Mouse (Mus musculus): Measurements from ENCODE around the gene Tshz2. TPM values are rescaled to one million over a fixed set of nuclear protein-coding genes. Genes with fewer than 3 reads are reported as not detected.
"Not testable (repeated sequence)": the region's sequence is repeated elsewhere in the genome, so short reads cannot be mapped to it uniquely, and the experiment has no call there.

Tshz2 gene
- polyA plus RNA-seq, 1 experiment = 48.6 TPM

DNA sequence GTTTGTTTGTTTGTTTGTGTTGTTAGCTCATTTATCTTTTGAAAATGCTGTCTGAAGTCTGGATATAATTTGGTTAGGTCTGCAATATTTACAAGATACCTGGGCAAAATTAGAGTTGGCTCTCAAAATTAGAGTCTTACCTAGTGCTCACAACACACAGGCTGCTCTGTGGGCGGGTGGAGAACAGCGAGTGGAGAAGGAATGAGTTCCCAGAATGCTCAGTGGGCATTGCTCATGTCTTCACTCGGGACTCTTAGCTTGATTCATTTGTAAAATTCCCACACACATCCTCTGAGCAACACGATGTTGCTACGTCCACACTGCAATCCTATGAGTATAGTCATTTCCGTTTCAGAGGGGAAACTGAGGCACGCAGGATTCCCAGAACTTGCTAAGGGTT is 180.1 kb downstream of the Tshz2 start:
- no peak for DNase-seq (ENCODE audit: low read depth)

DNA sequence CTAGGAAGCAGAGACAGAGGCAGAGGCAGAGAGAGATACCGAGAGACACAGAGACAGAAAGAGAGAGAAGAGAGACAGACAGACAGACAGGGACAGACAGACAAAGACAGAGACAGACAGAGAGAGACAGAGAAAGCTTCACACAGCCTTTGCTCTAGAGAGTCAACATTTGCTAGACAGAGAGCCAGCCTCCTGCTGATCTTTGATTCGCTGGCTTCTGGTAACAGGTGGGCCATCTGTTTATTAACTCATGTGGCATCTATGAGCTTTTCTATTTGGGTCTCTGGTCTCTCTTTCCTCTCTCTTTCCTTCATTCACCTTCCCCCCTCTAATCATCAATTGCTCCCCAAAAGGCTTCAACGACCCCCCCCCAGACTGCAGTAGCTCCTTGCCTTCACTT is 181.5 kb downstream of the Tshz2 start:
- no peak for DNase-seq (ENCODE audit: low read depth)

DNA sequence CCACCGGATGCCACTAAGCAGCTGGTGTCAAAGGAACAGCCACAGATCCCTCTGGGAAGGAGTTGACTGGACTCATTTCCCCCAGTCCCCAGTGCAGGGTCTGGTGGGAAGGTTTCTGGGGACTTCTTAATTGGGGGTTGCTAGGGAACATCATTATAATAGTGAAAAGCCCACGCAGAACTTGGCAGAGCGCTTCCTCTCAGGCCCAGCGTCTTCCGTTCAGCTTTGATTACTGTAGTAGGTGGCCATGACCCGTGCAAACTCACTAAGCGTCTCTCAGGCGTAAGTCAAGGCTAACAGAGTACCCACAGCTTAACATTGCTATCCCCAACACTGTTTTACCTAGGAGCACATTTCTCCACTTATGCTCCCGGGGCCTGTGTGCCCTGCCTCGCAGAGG is 181.9 kb downstream of the Tshz2 start:
- no peak for DNase-seq (ENCODE audit: low read depth)

DNA sequence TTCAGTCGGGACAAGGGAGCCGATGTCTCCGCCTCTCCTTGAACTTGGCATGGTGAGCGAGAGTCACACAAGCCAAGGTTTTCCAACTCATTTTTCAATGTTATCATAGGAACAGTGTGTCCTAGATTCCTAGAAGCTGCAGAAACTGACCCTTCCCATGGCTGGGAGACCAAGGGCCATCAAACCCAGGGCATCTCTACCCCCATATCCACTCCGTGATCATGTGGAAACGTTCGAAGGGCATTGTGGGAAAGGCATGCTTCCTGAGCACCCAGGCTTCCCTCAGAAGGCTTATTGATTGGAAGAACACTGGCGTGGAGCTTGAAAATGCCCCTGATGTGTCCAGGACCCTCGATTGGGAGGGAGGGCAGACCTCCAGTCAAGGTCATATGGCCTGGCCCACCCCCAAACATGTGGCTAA is 188.2 kb downstream of the Tshz2 start:
- no peak for DNase-seq (ENCODE audit: low read depth)

DNA sequence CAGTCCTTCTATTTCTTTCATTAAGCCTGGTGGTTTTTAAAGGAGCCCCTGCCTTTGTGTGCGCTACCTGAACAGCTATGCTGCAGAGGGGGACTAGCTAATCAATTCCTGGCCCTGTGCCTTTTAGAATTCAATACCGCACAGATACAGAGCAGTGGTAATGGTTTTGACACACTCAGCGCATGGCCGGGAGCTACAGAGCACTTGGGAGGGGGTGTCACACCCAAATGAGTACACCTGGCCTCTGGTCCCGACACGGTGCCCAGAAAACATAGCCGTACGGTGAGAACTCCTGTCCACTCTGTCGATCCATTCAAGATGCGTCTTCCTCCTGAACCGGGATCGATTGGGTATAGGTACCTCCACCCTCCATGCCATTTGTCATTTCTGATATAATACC is 193.1 kb downstream of the Tshz2 start:
- DNase-seq (ENCODE audit: low read depth) = no peak

DNA sequence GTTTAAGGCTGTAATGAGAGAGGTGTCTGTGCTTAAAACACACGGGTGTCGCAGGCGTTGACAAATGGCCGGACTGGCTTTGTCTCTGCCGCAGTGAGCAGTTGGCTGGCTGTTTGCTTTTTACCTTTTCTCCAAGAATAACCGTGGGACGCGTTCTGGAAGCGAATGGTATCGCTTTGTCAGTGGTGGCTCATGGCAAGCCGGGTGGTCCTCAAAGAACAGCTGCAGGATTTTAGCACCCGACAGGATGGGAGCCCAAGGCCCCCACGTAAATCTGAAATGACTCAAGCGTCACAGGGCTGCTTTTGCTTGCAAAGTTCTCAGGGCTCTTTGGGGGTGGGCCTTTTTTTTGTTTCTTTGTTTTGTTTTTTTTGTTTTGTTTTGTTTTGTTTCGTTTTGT is 193.5 kb downstream of the Tshz2 start:
- DNase-seq (ENCODE audit: low read depth) = no peak

DNA sequence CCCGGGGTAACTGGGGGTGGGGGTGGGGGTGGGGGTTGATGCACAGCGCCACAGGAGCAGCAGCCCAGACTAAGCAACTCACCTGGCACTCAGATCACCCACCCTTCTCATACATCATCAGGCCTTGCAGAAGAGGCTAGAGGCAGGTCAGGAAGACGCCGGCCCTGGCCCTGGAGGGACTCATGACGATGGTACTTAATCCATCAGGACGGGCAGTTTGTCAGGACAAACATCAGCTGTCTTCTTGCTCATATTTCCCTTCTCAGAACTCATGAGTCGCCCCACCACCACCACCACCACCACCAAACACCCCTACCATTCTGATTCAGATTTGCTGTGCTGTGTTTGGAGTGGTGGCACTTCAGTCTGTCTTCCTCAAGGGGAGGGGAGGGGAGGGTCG is 194.0 kb downstream of the Tshz2 start:
- DNase-seq (ENCODE audit: low read depth) = no peak

DNA sequence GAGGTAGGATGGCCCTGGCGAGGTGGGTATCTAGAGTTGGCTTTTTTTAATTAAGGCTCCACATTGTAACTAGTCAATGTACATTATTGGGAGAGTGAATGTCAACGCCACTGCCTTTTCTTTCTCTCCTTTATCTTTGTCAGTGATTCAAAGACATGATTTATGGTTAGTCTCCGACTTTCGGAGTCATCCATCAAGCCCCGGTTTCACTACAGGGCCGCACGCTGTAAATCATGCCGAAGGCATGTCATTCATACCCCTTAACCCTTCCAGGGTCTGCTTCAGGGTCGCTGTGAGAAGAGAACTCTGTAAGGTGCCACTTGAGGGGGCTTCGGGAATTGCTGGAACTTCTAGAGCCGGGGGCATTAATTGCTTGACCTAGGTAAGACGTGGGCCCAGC is 199.4 kb downstream of the Tshz2 start:
- DNase-seq (ENCODE audit: low read depth) = no peak

DNA sequence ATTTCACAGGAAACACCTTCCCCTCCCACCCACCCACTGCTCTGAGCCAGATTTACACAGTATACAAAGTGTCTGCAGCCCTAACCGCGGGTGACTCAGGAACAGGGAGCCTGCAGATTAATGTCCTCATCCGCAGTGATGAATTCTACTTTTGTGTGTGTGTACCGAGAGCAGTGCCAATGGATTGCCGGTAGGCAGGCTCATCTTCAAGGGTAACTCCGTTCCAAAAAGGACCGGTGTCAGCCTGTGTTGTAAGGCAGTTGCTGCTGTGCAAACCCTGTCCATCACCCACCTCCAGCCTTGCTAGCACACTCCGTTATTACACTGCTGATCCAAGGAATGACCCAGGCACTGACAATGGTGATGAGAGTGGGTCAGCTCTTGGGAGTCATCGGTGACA is 200.8 kb downstream of the Tshz2 start:
- no peak for DNase-seq (ENCODE audit: low read depth)

DNA sequence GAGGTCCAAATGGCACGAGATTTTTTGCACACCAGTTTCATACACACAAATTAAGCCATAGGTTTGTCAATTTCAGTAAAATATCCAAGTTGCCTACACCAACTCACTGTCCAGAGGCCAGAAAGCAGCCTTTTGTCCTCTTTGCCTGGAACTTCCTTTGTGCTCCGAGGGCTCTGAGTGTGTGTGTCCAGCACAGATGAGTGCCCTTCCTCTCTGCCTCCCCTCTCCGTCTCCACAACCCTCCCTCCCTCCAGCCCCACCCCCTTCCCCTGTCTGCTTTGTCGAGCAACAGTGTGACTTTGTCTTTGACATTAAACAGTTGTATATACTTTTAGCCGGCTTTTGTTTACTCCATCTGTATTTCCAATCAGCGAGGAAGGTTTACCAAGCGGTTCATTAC is 201.8 kb downstream of the Tshz2 start:
- DNase-seq (ENCODE audit: low read depth) = no peak

DNA sequence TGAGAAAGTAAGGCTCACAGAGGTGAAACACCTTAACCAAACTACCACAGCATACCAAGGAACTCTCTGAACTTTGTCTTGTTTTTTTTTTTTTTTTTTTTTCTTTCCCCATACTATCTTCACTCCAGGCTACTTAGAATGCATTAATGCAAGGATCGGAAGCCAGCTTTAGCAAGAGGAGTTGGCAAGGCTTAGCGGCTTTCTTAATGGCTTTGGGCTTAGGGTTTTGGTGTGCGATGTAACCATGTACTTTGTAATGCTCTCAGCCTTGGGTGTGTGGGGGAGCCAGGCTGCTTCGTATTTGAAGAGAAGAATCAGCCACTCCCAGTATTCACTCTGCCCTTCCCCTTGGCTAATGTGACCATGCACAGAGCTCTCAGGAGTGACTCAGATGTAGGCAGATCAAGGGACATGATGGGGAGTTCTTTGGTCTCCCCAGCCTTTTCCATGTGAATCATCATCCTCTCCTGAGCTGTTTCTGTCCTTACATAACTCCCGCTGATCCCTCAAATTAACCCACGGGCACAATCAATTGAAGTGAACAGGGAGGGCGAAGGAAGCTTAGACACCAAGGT is 204.3 kb downstream of the Tshz2 start:
- peak; percentile 57 for DNase-seq (ENCODE audit: low read depth)

DNA sequence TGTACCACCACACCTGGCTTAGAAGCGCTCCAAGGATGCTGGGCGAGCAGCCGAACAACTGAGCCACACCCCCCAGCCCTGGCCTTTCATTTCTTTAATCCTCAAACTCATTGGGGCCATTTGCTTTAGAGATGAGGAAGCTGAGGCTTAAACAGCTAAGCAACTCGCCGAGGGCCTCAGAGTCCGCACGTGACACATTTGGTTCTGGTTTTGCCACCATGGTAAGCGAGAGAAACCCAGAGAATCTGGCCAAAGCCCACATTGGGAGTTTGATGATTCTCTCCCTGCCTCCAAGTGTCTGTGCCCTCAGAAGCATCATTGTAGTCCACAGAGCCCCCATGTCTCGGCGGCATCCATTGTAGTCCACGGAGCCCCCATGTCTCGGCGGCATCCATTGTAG is 205.7 kb downstream of the Tshz2 start:
- DNase-seq (ENCODE audit: low read depth) = no peak

DNA sequence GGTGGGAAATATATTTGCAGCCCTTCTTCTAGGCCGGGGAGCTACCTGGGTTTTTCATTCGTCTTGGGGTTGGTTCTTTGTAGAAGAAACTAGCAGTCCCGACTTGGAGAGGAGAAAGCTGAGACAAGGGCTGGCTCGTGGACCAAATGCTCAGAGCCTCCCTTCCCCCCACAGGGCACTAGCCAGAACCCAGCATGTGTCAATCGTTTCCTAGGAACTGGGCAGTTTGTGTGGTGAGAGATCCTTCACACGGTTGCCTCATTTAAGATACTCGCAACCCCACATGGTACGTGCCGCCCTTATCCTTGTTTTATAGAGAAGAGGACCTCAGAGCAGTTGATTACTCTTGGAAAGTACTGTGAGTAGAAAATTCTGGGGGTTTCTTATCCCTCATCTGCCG is 208.6 kb downstream of the Tshz2 start:
- DNase-seq (ENCODE audit: low read depth) = no peak

DNA sequence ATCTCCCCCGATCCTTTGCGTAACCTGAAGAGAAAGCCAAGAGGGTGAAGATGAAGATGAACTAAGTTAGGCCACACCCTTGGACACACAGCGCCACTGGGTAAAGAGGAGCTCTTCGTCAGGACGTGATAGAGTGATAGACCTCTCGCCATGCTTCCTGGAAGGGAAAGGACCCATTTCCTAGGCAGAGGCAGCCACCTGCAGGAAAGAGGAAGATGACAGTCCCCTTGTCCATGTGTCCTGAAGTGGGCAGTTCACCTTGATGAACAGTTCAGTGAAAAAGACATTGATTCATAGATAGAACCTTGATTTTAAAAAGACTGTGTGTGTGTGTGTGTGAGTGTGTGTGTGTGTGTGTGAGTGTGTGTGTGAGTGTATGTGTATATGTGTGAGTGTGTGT is 209.7 kb downstream of the Tshz2 start:
- DNase-seq (ENCODE audit: low read depth) = no peak

DNA sequence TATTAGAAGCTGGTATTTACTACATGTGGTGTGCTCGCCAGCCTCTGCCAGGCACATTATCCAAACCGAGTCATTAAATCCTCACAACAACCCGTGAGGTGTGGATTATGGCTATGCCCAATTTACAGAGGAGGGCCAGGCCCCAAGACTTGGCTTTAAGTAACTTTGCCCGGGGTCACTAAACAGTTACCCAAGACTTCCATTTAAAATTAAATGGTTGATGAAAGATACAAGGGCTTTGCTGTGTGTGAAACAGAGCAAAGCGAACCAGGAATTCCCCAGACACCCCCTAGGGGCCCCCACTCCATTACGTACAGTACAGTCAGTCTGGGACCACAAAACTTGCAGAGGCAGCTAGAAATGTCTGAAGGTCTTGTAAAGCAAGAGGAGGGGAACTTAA is 210.7 kb downstream of the Tshz2 start:
- no peak for DNase-seq (ENCODE audit: low read depth)

DNA sequence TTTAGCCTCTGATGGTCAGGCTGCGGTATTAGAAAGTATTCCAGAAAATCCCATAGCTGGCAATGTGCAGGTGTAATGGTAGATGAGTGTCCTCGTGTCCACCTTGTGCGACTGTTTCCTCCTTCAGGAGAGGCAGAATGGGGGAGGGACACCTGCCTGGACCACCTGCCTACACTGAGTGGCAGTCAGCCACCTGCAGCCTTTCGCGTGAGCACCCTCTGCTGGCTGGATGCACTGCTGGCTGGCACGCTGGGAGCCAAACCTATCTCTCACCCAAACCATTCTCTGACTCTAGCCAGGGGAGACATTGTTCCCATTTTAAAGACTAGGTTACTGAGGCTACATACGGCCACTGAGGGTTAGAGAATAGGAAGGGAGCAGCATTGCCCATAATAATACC is 216.3 kb downstream of the Tshz2 start:
- DNase-seq (ENCODE audit: low read depth) = no peak

DNA sequence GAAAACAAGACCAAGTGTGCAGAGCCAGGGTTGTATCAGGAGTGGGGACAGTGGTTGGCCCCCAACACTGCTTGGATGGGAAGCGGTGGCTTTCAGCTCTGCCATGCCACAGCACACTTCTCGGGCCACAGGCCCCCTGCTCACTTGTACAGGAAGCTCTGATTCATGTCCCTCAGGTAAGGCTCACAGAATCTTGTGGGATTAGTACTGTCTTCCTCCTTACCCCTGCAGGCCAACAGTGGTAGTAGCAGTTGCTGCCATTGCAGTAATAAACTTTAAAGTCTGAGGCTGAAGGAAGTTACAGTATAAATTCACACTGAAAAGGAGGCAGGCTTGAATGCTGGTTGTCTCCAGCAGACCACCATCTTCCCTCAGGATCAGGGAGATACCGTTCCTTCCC is 216.7 kb downstream of the Tshz2 start:
- no peak for DNase-seq (ENCODE audit: low read depth)

DNA sequence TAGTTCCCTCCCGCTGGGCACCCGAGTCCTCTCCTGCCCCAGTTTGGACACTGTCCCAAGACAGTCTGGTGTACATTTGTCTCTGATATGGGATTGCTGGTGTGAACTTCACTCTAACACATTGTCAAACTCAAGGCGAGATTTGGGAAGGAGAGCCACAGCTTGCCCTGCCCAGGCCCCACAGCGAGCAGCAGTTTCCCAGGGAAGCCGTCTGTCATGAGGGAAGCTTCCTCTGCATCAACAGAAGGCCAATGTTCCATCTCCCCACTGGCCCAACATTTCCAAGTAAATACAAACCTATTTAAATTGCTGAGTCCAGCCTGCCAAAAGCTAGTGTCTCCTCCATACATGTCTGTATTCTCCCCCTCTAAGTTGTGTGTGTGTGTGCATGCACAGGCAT is 218.8 kb downstream of the Tshz2 start:
- no peak for DNase-seq (ENCODE audit: low read depth)

DNA sequence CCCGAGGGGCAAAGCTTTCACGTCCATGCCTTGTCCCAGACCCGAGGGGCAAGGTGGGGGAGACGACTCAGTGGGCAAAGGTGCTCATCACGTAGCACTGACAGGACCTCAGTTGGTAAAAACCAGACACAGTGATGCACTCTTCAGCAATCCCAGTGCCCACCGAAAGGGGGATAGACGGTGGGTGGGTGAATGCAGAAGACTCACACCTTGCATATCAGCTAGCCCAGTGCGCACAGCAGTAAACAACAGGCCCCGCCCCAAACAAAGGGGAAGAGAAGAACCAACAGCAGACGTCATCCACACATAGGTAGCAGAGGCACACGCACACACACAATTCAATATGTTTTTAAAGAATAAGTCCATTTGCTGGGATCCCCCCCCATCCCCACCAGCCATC is 221.7 kb downstream of the Tshz2 start:
- no peak for DNase-seq (ENCODE audit: low read depth)

DNA sequence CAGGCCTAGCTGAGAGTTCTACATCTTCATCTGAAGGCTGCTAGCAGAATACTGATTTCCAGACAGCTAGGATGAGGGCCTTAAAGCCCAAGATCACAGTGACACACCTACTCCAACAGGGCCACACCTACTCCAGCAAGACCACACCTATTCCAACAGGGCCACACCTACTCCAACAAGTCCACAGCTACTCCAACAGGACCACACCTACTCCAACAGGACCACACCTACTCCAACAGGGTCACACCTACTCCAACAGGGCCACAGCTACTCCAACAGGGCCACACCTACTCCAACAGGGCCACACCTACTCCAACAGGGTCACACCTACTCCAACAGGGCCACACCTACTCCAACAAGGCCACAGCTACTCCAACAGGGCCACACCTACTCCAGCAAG is 224.2 kb downstream of the Tshz2 start:
- DNase-seq (ENCODE audit: low read depth) = not testable (repeated sequence)

DNA sequence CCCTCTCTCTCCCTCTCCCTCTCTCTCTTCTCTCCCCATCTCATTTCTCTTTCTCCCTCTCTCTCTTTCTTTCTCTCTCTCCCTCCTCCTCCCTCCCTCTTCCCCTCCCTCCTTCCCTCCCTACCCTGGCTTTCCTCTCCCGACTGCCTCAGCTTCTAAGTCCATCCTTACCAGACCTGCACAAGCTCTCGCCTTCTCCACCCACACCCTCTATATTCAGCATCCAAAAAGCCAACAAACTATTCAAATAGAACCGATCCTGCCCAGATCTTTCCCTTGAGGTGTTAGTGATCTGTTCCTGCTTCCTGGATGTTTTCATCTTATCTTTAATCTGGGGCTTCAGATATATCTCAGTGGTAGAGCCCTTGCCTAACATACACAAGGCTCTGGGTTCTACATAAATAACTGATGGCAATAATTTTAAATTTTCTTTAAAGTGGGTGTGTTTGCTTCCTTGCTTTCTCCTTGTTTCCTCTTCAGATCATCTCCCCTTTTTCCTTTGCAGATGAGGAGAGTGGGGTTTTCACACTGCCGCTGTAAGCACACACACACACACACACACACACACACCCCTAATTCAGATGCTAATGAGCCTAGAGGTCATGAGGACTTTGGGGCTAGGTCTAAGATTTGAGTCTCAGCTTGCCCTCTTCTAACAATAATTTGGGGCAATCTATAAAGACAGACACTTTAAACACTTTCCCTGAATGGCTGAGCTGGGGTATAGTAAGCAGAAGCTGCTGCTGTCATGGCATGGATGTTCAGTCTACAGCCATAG is 226.5 kb downstream of the Tshz2 start:
- DNase-seq (ENCODE audit: low read depth) = no peak

DNA sequence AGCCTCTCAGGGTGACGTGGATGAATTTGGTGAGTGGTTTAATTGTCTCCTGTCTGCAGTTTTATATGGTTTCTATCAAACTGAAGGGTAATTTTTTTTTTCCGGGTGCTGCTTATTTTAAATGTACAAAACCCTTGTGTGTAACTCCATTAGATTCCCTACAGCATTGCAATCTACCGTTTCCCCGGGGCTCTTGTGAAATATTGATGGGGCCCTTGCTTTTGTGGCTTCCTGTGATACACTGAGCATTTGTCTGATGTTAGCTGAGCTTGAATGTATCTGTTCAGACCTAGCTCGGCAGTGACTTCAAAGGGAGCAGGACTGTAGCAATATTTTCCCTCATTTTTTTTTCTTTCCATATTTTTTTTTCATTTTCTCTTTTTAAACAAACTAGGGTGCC is 228.1 kb downstream of the Tshz2 start:
- no peak for DNase-seq (ENCODE audit: low read depth)

DNA sequence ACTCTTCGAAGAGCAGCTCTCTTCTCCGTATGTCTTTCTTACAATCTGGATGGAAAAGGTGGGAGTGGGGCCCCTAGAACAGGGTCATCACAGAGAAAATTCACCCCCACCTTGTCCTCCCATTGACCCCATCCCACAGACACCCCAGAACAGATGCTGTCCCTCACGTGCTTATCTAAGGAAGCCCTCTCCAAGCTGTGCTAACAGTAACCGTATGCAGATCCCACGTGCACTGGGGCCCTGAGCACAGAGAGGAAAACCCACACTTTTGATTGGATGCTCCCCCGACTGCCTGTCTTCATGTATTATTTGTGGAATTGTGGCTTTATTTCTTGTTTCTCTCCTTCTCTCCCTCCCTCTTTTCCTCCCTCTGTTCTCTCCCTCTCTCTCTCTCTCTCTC is 229.9 kb downstream of the Tshz2 start:
- no peak for DNase-seq (ENCODE audit: low read depth)

DNA sequence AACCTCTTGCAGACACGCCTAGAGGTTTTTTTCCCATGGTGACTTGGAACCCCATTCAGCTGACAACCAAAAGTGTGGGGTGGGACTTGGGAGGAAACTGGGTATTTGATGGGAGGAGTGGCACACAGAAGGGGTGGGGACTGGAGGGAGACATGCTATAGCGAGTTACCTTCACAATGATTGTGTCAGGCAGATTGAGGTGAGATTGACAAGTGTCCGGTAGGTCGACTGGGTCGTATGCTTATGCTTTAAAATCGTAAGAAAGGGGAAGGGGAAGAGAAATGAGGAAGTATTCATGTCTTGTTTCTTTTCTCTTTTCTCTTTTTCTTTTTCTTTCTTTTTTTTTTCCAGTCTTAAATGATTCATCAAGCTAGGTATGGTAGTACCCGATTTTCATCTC is 236.7 kb downstream of the Tshz2 start:
- DNase-seq (ENCODE audit: low read depth) = no peak
